Mouse (Mus musculus) macrophage (primary cell): ENCODE data around the gene Prlh. TPM values are rescaled to one million over a fixed set of nuclear protein-coding genes. Genes with fewer than 3 reads are reported as not detected.

Experiments
- H3K27ac ChIP-seq: fragments of 350-480 bp; formaldehyde crosslinking; 2 replicates; pipeline ENCODE4 v1.9.0; 2021
- H3K36me3 ChIP-seq: fragments of 350-480 bp; formaldehyde crosslinking; 2 replicates; pipeline ENCODE4 v1.9.0; 2021; ENCODE audit errors: inconsistent target
- H3K4me3 ChIP-seq: fragments of 350-480 bp; formaldehyde crosslinking; 2 replicates; pipeline ENCODE4 v1.9.0; 2021; ENCODE audit errors: inconsistent target
- H3K79me2 ChIP-seq: fragments of 350-480 bp; formaldehyde crosslinking; 2 replicates; pipeline ENCODE4 v1.9.0; 2021; ENCODE audit errors: inconsistent target
- WGBS: methylation state at CpG from one replicate; pipeline ENCODE4 v1.1.7; 2026; ENCODE audit warnings: inconsistent platforms; ENCODE audit not compliant: missing documents; 5-methylcytosine and 5-hydroxymethylcytosine counted together
- polyA plus RNA-seq: library from polyadenylated mRNA; stranded (reverse); fragments of 250-400 nt; gene quantifications from 3 replicates; pipeline ENCODE4 v1.2.4, GENCODE M21; 2018; ENCODE audit warnings: inconsistent platforms
- total RNA-seq, 78 experiments: library from RNA; depleted of rRNA; stranded (reverse); fragments of 250-400 nt; gene quantifications; 1 replicate in 9 of 78; 2 replicates in 24 of 78; 3 replicates in 43 of 78; 4 replicates in 2 of 78; pipeline ENCODE4 v1.2.4; 2018; ENCODE audit warnings: inconsistent platforms in 56 of 78

Prlh gene
- total RNA-seq (2018; cell fraction: chromatin; rRNA removed) = not detected
- not detected for total RNA-seq (2018; cell fraction: cytosol; rRNA removed)
- not detected for total RNA-seq (2018; cell fraction: nucleus; rRNA removed)
- not detected in 3 replicates for polyA plus RNA-seq

- no peaks in the 10 kb centered on the region for H3K79me2 ChIP-seq
- WGBS = 89% methylated on average over 8 of the region's 8 CpGs
- no peaks in the 10 kb centered on the region for H3K36me3 ChIP-seq
- no peak within 1 kb of the TSS for H3K4me3 ChIP-seq
- no peak within 1 kb of the TSS for H3K27ac ChIP-seq
Observed at GRCm38 (mm10) chr1:90952808-90953207, at the start of gene Prlh. TSS of gene Prlh (plus strand) at chr1:90953108.

- WGBS = 73% methylated on average over 3 of the region's 3 CpGs
- H3K4me3 ChIP-seq = no peak overlapping the region
- no peaks in the 10 kb centered on the region for H3K36me3 ChIP-seq
- no peak overlapping the region for H3K27ac ChIP-seq
- no peaks in the 10 kb centered on the region for H3K79me2 ChIP-seq
Observed at GRCm38 (mm10) chr1:90903211-90903945, 49.5 kb upstream of the Prlh start.

GRCm38 (mm10) chr1:90903971-90904458 lies 48.9 kb upstream of the Prlh start:
- no peak overlapping the region for H3K4me3 ChIP-seq
- no peak overlapping the region for H3K27ac ChIP-seq
- no peaks in the 10 kb centered on the region for H3K79me2 ChIP-seq
- H3K36me3 ChIP-seq = no peaks in the 10 kb centered on the region
- 83% methylated on average over 8 of the region's 8 CpGs for WGBS

- Histone ChIP-seq H3K79me2 (no peaks in the 10 kb centered on the region), H3K4me3 (no peak overlapping the region), H3K27ac (no peak overlapping the region), H3K36me3 (no peaks in the 10 kb centered on the region)
- 83% methylated on average over 5 of the region's 7 CpGs for WGBS
Observed at GRCm38 (mm10) chr1:90904729-90905404, 48.0 kb upstream of the Prlh start.

- H3K4me3 ChIP-seq = no peak overlapping the region
- WGBS = 22% methylated on average over 2 of the region's 2 CpGs
- no peaks in the 10 kb centered on the region for H3K79me2 ChIP-seq
- no peak overlapping the region for H3K27ac ChIP-seq
- H3K36me3 ChIP-seq = no peaks in the 10 kb centered on the region
Observed at GRCm38 (mm10) chr1:90906357-90906756, 46.6 kb upstream of the Prlh start.

GRCm38 (mm10) chr1:90909161-90909560 lies 43.7 kb upstream of the Prlh start:
- Histone ChIP-seq H3K4me3 (no peak overlapping the region), H3K79me2 (no peaks in the 10 kb centered on the region), H3K27ac (no peak overlapping the region), H3K36me3 (no peaks in the 10 kb centered on the region)

- Histone ChIP-seq H3K27ac (no peak overlapping the region), H3K4me3 (no peak overlapping the region), H3K79me2 (no peaks in the 10 kb centered on the region), H3K36me3 (no peaks in the 10 kb centered on the region)
- 26% methylated on average over 13 of the region's 17 CpGs for WGBS
Observed at GRCm38 (mm10) chr1:90909631-90910152, 43.2 kb upstream of the Prlh start.

- Histone ChIP-seq H3K36me3 (no peaks in the 10 kb centered on the region), H3K4me3 (no peak overlapping the region), H3K27ac (no peak overlapping the region), H3K79me2 (no peaks in the 10 kb centered on the region)
- WGBS = 92% methylated on average over 6 of the region's 6 CpGs
Observed at GRCm38 (mm10) chr1:90913231-90913630, 39.7 kb upstream of the Prlh start.

GRCm38 (mm10) chr1:90914948-90915569 lies 37.8 kb upstream of the Prlh start, which contains the start of gene Mlph:
TSS of gene Mlph (plus strand) at chr1:90915085.
- no peaks in the 10 kb centered on the region for H3K79me2 ChIP-seq
- WGBS = under 1% methylated on average over 18 of the region's 18 CpGs
- H3K36me3 ChIP-seq = no peaks in the 10 kb centered on the region
- no peak within 1 kb of the TSS for H3K4me3 ChIP-seq
- no peak within 1 kb of the TSS for H3K27ac ChIP-seq

- Histone ChIP-seq H3K36me3 (no peaks in the 10 kb centered on the region), H3K4me3 (no peak overlapping the region), H3K27ac (no peak overlapping the region), H3K79me2 (no peaks in the 10 kb centered on the region)
- WGBS = 61% methylated on average over 6 of the region's 6 CpGs
Observed at GRCm38 (mm10) chr1:90917509-90917908, 35.4 kb upstream of the Prlh start.

GRCm38 (mm10) chr1:90921687-90922086 lies 31.2 kb upstream of the Prlh start:
- Histone ChIP-seq H3K27ac (no peak overlapping the region), H3K36me3 (no peaks in the 10 kb centered on the region), H3K79me2 (no peaks in the 10 kb centered on the region), H3K4me3 (no peak overlapping the region)
- 91% methylated on average over 9 of the region's 9 CpGs for WGBS

GRCm38 (mm10) chr1:90926030-90926429 lies 26.9 kb upstream of the Prlh start:
- 80% methylated on average over 4 of the region's 4 CpGs for WGBS
- H3K27ac ChIP-seq = no peak overlapping the region
- H3K36me3 ChIP-seq = no peaks in the 10 kb centered on the region
- no peak overlapping the region for H3K4me3 ChIP-seq
- H3K79me2 ChIP-seq = no peaks in the 10 kb centered on the region

GRCm38 (mm10) chr1:90927308-90927707 lies 25.6 kb upstream of the Prlh start:
- H3K36me3 ChIP-seq = no peaks in the 10 kb centered on the region
- WGBS = 58% methylated on average over 15 of the region's 15 CpGs
- H3K27ac ChIP-seq = no peak overlapping the region
- no peak overlapping the region for H3K4me3 ChIP-seq
- H3K79me2 ChIP-seq = no peaks in the 10 kb centered on the region

GRCm38 (mm10) chr1:90927929-90928574 lies 24.9 kb upstream of the Prlh start:
- Histone ChIP-seq H3K36me3 (no peaks in the 10 kb centered on the region), H3K4me3 (no peak overlapping the region), H3K27ac (no peak overlapping the region), H3K79me2 (no peaks in the 10 kb centered on the region)
- 32% methylated on average over 23 of the region's 23 CpGs for WGBS
